In the genomic region with DNA sequence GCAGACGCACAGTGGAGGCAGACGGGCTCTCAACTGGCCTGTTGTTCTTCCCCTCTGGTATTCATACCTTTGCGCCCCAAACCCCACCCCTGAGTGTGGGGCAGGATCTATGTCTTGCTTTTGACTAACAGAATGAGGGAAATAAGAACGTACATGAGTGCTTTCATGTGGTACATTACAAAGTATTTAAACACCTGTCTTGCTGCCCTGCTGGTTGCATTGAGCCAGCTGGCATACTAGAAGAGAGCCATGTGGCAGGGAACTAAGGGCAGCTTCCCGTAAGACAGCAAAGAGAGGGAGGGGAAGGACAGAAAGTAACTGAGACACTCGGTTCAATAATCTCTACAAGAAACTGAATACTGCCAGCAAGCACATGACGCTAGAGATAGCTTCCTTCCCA, we compare ENCODE assay signal across 15 mouse cellular contexts. TPM values are rescaled to one million over a fixed set of nuclear protein-coding genes. Genes with fewer than 3 reads are reported as not detected.
DNase-seq lines count a peak whose midpoint lies in the region; ATAC-seq and TF ChIP-seq lines count a peak whose summit lies in the region.
"Had no signal": no experiment of that assay in that cellular context is flagged by ENCODE, and none has a peak within 500 bp of the region (broad histone marks: within the 10 kb centered on the region; RNA-seq: fewer than 3 reads in every experiment).

No protein-coding gene starts in this region.

- H3K9me3 ChIP-seq in embryonic facial prominence, embryonic 14.5 days (ENCODE audit: control insufficient read depth, low read length) = no peaks in the 10 kb centered on the region
- no peaks in the 10 kb centered on the region for H3K9me3 ChIP-seq in embryonic facial prominence, embryonic 10.5 days
- no peaks in the 10 kb centered on the region for H3K9me3 ChIP-seq in kidney, postnatal 0 days (replicated peaks; ENCODE audit: low read length)
- H3K9me3 ChIP-seq: G1E had no signal

- WGBS in embryonic facial prominence, embryonic 14.5 days = 69% methylated on average over 7 of the region's 7 CpGs
- 78% methylated on average over 7 of the region's 7 CpGs for WGBS in embryonic facial prominence, embryonic 10.5 days
- 64% methylated on average over 7 of the region's 7 CpGs for WGBS in kidney, postnatal 0 days
- WGBS in kidney, adult 2 months = 68% methylated on average over 7 of the region's 7 CpGs

- no peak overlapping the region for H3K27ac ChIP-seq in embryonic facial prominence, embryonic 14.5 days (replicated peaks; ENCODE audit: low read depth, low read length)
- no peak overlapping the region for H3K27ac ChIP-seq in embryonic facial prominence, embryonic 10.5 days (replicated peaks)
- no peak overlapping the region for H3K27ac ChIP-seq in kidney, postnatal 0 days
- no peak overlapping the region for H3K27ac ChIP-seq in kidney, adult 2 months (ENCODE audit: insufficient read depth, low read depth, low read length)

- peak; percentile 47; the same call in 1 of the 2 replicates for ATAC-seq in embryonic facial prominence, embryonic 14.5 days (ENCODE audit: low read depth)
- no peak for ATAC-seq in kidney, postnatal 0 days (replicated peaks; ENCODE audit: low FRiP score, low read depth)
- ATAC-seq in inflammation-experienced regulatory T-cells, adult 6 months = peak; percentile 53

- no peaks in the 10 kb centered on the region for H3K36me3 ChIP-seq in embryonic facial prominence, embryonic 14.5 days (ENCODE audit: control insufficient read depth, insufficient read depth, low read length)
- no peaks in the 10 kb centered on the region for H3K36me3 ChIP-seq in embryonic facial prominence, embryonic 10.5 days (replicated peaks)
- no peaks in the 10 kb centered on the region for H3K36me3 ChIP-seq in kidney, postnatal 0 days (ENCODE audit: insufficient read depth, low read length)
- no peaks in the 10 kb centered on the region for H3K36me3 ChIP-seq in kidney, adult 2 months (ENCODE audit: control insufficient read depth, insufficient read depth, low read length)

- H3K4me1 ChIP-seq in embryonic facial prominence, embryonic 14.5 days (ENCODE audit: control insufficient read depth, insufficient read depth, low read length) = no peaks in the 10 kb centered on the region
- peaks cover 3% of the 10 kb centered on the region; the same call in 1 of the 2 replicates for H3K4me1 ChIP-seq in embryonic facial prominence, embryonic 10.5 days
- H3K4me1 ChIP-seq in kidney, postnatal 0 days (replicated peaks; ENCODE audit: insufficient read depth, low read length) = 0 out of 2 replicates have a peak, but pooled peaks cover 3% of the 10 kb centered on the region
- no peaks in the 10 kb centered on the region; the same call in 1 of the 2 replicates for H3K4me1 ChIP-seq in kidney, adult 2 months (ENCODE audit: control insufficient read depth, insufficient read depth, low read length)

- TF ChIP-seq POLR2A in kidney, adult 2 months (IDR thresholded peaks at IDR 0.05; ENCODE audit: low read depth, low read length) = no peak

- no peak overlapping the region for H3K9ac ChIP-seq in embryonic facial prominence, embryonic 14.5 days (ENCODE audit: low read depth, low read length)
- H3K9ac ChIP-seq in kidney, postnatal 0 days (ENCODE audit: low read depth, low read length) = no peak overlapping the region

- peak; percentile 19 for DNase-seq in embryonic facial prominence, embryonic 14.5 days (ENCODE audit: low spot score)
- DNase-seq in embryonic facial prominence, embryonic 10.5 days (ENCODE audit: low spot score) = no peak
- DNase-seq in kidney, postnatal 0 days (ENCODE audit: low spot score) = peak; percentile 61
- DNase-seq in kidney, adult 2 months = no peak
- DNase-seq in thymus, postnatal 4 days = peak; percentile 54
- no peak for DNase-seq in neural tube, embryonic 10.5 days (ENCODE audit: extremely low spot score, low spot score)
- no peak for DNase-seq in MN1 (ENCODE audit: low spot score)
- DNase-seq: cerebellum, adult 9-10 months; embryo, embryonic 11 days; kidney, adult 18-20 months; liver; right cerebral cortex, adult 18-20 months; spleen, adult 18-20 months had no signal

- no peaks in the 10 kb centered on the region for H3K27me3 ChIP-seq in embryonic facial prominence, embryonic 14.5 days (replicated peaks; ENCODE audit: control insufficient read depth, insufficient read depth, low read length)
- H3K27me3 ChIP-seq in embryonic facial prominence, embryonic 10.5 days (replicated peaks; ENCODE audit: low read depth, poor library complexity, severe bottlenecking) = no peaks in the 10 kb centered on the region
- no peaks in the 10 kb centered on the region for H3K27me3 ChIP-seq in kidney, postnatal 0 days (ENCODE audit: insufficient read depth, low read length)
- no peaks in the 10 kb centered on the region for H3K27me3 ChIP-seq in kidney, adult 2 months (replicated peaks; ENCODE audit: control insufficient read depth, insufficient read depth, low read length)

- no peak for TF ChIP-seq CTCF in kidney, postnatal 0 days (IDR thresholded peaks at IDR 0.05; ENCODE audit: low read depth)
- TF ChIP-seq CTCF in kidney, adult 2 months (conservative IDR thresholded peaks at IDR 0.05; ENCODE audit: insufficient read depth, insufficient read length, low read depth, low read length) = no peak

- H3K4me2 ChIP-seq in embryonic facial prominence, embryonic 14.5 days (ENCODE audit: low read depth, low read length) = no peak overlapping the region
- no peak overlapping the region for H3K4me2 ChIP-seq in kidney, postnatal 0 days (ENCODE audit: low read length)

- no peak overlapping the region for H3K4me3 ChIP-seq in embryonic facial prominence, embryonic 14.5 days (ENCODE audit: low read depth, low read length)
- H3K4me3 ChIP-seq in embryonic facial prominence, embryonic 10.5 days = no peak overlapping the region
- no peak overlapping the region for H3K4me3 ChIP-seq in kidney, postnatal 0 days (replicated peaks; ENCODE audit: low read depth, low read length)
- no peak overlapping the region for H3K4me3 ChIP-seq in kidney, adult 2 months (ENCODE audit: insufficient read depth, low read depth, low read length)

RNA-seq across cellular contexts. Expression of a gene that starts 21.6 kb away (rescaled TPM):
- 43.3 and 49.6 TPM in 2 replicates for polyA plus RNA-seq in embryonic facial prominence, embryonic 14.5 days (2014; fragmentation: Nextera tagmentation; extraction: Ambion mirVana)
- polyA plus RNA-seq in embryonic facial prominence, embryonic 10.5 days (2016; fragmentation: Nextera tagmentation; extraction: Ambion mirVana) = 40.4 and 41.1 TPM in 2 replicates
- 45.8 and 48.4 TPM in 2 replicates for polyA plus RNA-seq in kidney, postnatal 0 days (2015; fragmentation: Nextera tagmentation; extraction: Ambion mirVana)
- 97.8 and 102 TPM in 2 replicates for polyA plus RNA-seq in kidney, adult 2 months (2012; rRNA removed)
- 100 to 1,000 TPM in 2 of 3 experiments, 10 to 100 TPM in 1; 72.3 to 142 (median 105) TPM for polyA plus RNA-seq in inflammation-experienced regulatory T-cells, adult 6 months (2017; shearing (Covaris generic))

RNA-seq across cellular contexts. Expression of a gene that starts 36.7 kb away (rescaled TPM):
- 25.8 and 32.7 TPM in 2 replicates for polyA plus RNA-seq in embryonic facial prominence, embryonic 14.5 days (2014; fragmentation: Nextera tagmentation; extraction: Ambion mirVana)
- 51.7 and 53.8 TPM in 2 replicates for polyA plus RNA-seq in embryonic facial prominence, embryonic 10.5 days (2016; fragmentation: Nextera tagmentation; extraction: Ambion mirVana)
- 20.4 and 23.2 TPM in 2 replicates for polyA plus RNA-seq in kidney, postnatal 0 days (2015; fragmentation: Nextera tagmentation; extraction: Ambion mirVana)
- 2.0 and 2.4 TPM in 2 replicates for polyA plus RNA-seq in kidney, adult 2 months (2012; rRNA removed)
- polyA plus RNA-seq in inflammation-experienced regulatory T-cells, adult 6 months (2017; shearing (Covaris generic)) = 10 to 100 TPM; 10.3 to 34.2 (median 11.3) TPM

Comparison
In these comparisons a context has a peak if more than half of its experiments do, and no peak if none do; other contexts are left out.
1. DNase-seq: peak in embryonic facial prominence, embryonic 14.5 days (single experiment), kidney, postnatal 0 days (single experiment) and thymus, postnatal 4 days (single experiment); none in embryonic facial prominence, embryonic 10.5 days (single experiment), kidney, adult 2 months (single experiment), neural tube, embryonic 10.5 days (single experiment) and MN1 (single experiment).